Mouse (Mus musculus): ENCODE measurements around the gene Cd109.

GRCm38 (mm10) chr9:78623301-78623747, 8.0 kb downstream of the Cd109 start:
- TF ChIP-seq POLR2A (IDR thresholded peaks at IDR 0.05; ENCODE audit: low read depth, low read length), result no peak
- no peak for TF ChIP-seq TBP (conservative IDR thresholded peaks at IDR 0.05; ENCODE audit: low read depth, low read length)

All from CH12.LX (cell line).